Mouse (Mus musculus) heart, adult 9 months (tissue): ENCODE measurements around the gene E4f1.

Experiments used
- DNase-seq, 2 experiments: peaks; one replicate each; pipeline ENCODE4 v3.0.0; 2022; ENCODE audit warnings: low spot score in 2 of 2

Gene E4f1

DNA sequence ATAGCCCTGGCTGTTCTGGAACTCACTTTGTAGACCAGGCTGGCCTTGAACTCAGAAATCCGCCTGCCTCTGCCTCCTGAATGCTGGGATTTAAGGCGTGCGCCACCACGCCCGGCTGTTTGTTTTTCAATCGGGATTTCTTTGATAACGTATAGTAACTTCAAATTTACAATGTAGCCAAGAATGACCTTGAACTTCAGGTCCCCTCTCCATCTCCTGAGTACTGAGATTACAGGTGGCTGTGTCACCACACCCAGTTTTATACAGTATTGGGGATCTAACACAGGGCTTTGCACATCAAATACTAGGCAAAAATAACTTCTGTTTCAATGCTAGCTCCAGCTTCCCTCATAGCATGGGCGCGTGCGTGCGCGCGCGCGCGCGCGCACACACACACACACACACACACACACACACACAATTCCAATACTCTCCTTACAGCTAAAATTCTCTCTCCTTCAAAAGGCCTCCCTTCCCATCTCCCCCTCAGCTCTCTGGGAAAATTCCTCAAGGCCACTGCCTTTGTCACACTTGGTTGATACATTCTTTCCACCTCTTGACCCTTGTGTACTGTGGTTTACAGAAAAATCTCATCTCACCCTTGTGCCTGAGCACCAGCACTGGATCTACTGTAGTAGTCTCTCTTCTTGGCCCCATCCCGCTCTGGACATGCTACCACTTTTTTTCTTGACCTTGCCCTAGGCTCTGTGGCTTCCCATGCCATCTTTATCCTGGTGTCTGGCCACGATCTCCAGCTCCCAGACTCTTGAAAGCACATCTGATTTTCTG, 11.1 kb upstream of the E4f1 start:
- DNase-seq, result no peak

DNA sequence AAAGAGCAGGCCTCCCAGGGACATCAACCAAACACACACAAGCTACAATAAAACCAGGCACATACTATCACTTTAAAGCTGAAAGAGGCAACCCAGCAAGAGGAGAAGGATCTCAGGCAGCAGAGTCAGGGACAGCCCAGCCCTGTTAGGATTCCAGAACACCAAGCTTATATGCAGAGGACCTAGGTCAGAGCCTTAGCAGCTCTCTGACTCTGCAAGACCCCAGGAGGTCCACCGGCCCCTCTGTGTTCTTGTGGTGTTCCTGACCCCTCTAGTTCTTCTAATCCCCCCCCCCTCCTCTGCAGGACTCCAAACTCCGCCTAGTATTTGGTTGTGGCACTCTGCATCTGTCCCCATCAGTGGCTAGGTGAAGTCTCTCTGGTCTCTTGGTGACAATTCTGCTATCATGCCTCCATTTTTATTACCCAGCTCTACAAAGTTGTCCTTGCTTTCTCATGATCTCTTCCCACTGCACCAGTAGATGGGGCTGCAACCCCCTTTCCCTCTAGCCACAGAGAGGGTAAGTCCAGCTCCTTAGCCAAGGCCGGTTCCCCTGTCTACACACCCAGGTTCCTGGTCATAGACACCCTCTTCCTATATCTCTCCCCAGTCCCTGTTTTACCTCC, 10.2 kb upstream of the E4f1 start:
- no peak for DNase-seq

DNA sequence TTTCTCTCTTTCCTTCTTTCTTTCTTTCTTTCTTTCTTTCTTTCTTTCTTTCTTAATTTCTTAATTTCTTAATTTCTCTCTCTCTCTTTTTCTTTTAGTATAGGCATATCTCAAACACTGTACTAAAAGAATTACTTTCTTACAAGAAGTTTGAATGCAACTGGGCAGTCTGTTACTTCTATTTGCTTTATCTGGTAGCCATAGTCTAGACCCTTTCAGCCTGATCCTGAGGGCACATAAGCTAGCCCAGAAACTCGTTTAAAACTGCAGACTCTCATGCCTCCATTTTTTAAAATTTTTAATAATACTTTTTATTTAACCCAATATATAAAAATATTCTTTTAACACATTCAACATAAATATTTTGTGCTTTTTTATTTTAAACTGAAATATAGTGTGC, 9.3 kb upstream of the E4f1 start:
- no peak for DNase-seq

DNA sequence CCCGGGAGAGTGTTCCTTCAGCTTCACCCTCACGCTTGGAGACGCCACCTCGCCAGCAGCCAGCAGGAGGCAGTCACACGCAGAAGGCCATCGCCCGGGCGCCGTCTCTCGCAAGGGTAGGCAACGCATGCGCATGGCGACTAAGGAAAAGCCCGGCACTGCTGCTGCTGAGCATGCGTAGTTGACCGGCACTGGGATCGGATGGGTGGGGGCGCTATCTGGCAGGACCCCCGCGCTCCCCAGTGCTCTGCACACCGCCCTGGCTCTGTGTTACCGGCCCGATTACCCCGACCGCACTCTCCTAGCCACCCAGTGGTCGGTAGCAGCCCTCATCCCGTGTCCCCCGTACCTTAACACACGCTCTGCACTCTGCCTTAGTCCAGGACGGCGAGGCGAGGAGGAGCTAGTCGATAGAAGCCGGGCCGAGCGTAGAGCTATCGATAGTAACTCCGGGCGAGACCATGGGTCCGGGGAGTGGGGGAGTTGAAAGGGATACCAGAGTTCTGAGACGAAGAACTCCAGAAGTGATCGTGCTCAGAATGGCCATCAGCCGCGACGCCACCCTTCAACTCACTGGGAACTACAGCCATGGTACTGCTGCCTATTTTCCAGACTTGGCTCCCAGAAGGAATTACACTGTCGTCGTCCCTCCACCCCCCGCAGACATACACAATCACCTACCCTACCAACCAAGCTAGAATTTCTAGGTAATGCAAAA, 8.7 kb upstream of the E4f1 start, which contains the start of gene Mlst8:
Mlst8 (minus strand) TSS at position 416 of the 718 bp plus-strand sequence.
- DNase-seq, result peak; percentile 97 to 98

DNA sequence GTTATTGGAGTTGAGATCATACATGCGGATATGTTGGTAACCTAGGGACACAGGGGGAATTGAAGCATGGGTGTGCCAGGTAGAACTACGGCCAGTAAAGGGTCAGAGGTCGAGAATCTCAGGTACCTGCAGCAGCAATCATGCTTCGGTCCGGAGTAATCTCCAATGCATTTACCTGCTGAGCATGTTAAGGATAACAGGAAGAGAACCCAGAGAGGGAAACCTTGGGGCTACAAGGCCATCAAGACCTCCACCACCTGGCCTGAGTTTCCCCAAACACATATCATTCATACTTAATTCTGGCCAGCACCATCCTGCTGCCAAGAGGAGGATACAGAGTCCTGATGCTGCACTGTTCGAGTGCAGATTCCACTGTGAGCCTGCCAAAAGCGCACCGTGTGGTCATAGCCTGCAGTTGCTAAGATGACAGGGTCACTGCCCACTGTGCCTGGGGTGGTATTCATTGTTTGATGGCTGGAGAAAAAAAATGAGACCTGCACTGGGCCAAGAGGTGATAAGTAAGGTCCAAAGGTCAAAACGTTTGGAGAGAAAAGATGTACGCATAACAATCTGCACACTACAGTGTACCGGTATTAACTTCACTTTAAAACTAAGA, 8.0 kb upstream of the E4f1 start:
- no peak for DNase-seq

DNA sequence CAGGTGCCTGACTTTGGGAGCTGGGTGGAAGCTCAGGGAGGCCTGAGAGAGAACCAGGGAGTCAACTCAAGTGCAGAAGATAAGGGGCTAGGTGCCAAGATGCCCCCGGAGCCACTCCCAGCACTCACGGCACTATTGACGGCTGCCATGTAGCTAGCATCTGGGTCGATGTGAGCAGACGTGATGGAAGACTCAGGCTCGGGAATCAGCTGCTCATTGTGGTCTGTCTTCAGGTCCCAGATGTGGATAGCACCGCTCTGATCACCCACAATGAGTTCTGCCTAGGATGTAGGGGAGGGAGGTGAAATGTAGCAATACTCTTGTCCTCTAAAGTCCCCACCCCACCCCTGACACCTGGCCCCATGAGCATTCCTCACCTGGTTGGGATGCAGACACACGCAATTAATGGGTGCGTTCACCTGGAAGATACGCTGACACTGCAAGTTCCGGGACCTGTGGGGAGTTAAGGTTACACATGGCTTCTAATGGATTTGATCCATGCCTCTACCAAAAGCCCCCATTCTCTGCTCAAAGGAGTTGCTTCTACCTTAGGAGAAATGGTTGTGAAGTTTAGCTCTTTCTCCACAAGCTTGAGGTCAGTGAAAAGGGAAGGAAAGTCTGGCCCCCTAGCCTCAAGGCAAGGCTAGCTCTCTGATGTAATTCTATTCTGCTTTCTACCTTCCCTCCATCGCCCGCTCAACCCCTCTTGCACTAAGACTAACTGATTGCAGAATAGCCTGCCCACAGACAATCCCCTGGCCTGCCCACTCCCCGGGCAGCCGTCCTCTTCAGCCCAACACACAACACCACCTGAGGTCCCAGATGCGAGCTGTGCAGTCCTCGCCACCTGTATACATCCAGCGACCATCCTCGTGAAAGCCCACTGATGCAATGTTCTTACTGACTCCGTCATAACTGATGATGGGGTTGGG, 7.2 kb upstream of the E4f1 start:
- no peak for DNase-seq

DNA sequence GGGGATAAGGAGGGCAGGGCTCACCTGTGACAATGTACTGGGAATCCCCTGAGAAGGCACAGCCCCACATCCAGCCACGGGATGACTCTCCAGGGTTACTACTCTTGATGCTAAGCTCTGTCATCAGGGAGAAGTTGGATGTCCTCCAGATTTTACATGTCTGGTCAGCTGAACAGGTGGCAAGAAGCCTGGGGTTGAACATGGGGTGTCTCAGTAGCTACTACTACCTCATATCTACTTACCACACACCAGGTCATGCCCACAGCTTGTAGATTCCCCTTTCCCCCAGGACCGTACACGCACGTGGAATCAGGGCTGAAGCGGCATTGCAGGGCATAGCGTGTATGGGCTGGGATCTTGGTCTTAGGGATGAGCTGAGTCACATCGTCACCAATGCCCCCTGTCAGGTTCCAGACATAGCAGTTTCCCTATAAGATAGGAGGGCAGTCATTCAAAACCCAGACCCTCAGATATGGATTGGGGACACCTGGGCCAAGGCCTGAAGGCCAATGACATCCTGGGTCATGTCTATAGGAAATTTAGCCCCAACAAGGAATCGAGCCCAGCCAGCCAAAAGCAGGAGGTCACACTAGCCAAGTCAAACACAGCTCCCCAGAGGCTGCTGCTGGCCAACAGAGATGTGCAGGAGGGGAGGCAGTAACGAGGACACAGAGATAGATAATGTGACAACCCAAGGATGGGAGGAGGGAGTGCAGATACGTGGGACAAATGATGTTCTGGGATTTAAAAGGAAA, 6.1 kb upstream of the E4f1 start:
- no peak for DNase-seq

DNA sequence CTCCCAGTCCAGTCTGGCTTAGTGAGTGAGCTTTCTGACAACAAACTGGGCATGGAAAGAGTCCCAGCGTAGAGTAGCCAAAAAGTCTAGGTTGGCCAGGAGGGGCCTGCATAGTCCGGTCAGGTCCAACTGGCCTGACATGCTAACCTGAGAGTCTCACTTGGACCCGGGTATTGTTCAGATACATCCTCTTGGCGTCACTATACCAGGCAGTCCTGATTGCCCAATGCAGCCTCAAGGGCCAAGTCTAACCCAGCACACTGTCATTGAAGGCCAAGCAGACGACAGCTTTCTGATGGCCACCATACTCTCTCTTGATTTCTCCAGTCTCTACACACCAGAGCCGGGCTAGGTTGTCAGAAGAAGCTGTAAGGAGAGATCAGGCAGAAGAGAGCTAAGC, 5.5 kb upstream of the E4f1 start:
- DNase-seq, result no peak

DNA sequence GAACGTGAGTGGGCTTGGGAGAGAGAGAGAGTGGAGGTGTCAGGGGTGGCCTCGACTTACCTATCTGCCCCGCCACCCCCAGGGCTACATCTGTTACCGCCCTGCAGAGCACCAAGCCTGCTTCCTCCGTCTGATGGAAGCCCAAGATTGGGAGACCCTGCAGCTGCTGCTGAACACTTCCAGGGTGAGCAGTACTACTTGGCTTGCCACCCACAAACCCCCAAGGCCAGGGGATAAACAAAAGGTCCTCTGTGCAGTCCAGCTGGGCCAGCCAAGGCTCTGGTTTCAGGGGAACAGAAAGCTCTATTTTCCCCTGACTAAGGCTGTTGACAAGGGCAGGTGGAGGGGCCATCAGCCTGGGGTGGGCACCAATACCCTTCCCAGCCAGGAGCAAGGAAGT, 4.4 kb upstream of the E4f1 start:
- DNase-seq, result no peak

DNA sequence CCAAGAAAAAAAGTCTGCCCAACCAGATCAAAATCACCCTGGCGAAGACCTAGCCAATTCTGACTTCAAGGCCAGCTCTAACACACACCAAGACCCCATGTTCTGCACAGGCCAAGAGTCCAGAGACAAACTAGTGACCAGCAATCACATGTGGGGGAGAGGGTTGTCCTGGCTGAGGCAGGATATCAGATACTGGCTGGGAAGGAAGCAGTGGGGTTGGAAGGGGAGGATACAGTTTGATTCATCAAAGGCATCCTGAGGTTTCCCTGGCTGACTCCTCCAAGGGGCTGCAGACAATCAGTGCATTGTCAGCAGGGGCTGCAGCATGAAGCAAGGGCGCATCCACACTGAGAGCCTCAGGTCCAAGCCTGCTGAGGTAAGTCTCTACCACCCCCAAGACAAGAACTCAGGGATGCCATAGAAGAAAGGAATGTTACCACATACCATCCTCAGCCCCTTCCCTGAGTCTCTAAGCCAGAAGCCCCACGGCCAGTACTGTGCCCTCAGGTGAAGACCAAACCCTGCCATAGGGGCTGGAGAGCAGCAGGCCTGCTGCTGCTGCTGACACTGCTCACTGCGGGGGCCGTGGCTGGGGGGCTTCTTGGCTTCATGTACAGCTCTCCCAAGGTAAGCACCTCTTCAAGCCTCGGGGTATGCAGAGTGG, 3.6 kb upstream of the E4f1 start, which contains the start of gene Bricd5:
Bricd5 (plus strand) TSS at position 273 of the 664 bp plus-strand sequence.
- no peak for DNase-seq

DNA sequence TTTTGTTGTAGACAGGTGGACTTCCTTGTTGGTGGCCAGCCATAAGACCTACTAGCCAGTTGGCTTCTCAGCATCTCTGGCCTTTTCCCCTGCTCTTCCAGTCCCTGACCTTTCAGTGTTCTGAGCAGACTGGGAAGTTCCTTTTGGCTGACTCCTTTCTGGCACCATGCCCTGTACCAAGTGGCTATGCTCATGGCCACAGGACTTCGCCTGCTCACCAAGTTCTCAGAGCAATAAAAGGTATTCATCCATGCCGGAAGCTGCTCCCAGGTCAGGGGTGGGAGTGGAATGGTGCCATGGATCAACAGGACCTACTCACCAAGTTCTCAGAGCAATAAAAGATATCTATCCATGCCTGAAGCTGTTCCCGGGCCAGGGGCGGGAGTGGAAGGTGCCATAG, 2.4 kb upstream of the E4f1 start:
- DNase-seq, result peak; percentile 44 to 53

DNA sequence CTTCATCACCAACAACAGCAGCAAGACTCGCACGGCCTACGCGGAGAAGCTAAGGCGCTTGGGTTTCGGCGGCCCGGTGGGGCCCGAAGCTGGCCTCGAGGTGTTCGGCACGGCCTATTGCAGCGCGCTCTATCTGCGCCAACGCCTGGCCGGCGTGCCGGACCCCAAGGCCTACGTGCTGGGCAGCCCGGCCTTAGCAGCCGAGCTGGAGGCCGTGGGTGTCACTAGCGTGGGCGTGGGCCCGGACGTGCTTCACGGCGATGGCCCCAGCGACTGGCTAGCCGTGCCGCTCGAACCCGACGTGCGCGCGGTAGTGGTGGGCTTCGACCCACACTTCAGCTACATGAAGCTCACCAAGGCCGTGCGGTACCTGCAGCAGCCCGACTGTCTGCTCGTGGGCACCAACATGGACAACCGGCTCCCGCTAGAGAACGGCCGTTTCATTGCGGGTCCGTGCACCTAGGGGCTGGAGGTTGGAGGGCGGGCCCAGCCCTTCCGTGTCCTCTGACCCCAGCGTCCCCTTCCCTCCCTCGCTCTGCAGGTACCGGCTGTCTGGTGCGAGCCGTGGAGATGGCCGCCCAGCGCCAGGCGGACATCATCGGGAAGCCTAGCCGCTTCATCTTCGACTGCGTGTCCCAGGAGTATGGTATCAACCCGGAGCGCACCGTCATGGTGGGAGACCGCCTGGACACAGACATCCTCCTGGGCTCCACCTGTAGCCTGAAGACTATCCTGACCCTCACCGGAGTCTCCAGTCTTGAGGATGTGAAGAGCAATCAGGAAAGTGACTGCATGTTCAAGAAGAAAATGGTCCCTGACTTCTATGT, 801 bp upstream of the E4f1 start:
- DNase-seq, result peak in 1 of 2 experiments; percentile 34

DNA sequence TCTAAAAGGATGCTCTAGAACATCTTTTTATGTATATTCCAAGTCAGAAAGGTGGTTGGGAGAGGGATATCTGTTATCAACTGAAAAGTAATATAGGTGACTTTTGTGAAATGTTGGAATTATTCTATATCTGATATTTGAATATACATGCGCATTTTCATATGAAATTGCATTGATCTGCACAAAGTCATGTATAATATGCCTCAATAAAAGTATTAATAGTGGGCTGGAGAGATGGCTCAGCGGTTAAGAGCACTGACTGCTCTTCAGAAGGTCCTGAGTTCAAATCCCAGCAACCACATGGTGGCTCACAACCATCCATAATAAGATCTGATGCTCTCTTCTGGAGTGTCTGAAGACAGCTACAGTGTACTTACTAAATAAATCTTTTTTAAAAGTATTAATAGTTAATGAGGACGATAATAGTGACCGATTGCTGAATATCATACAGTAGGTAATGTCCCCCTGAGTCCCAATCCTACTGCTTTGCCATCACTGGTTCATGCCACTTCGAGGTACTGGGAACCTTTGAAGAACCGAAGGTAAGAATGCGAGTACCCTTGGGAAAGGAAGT, 690 bp downstream of the E4f1 start:
- DNase-seq, result no peak

DNA sequence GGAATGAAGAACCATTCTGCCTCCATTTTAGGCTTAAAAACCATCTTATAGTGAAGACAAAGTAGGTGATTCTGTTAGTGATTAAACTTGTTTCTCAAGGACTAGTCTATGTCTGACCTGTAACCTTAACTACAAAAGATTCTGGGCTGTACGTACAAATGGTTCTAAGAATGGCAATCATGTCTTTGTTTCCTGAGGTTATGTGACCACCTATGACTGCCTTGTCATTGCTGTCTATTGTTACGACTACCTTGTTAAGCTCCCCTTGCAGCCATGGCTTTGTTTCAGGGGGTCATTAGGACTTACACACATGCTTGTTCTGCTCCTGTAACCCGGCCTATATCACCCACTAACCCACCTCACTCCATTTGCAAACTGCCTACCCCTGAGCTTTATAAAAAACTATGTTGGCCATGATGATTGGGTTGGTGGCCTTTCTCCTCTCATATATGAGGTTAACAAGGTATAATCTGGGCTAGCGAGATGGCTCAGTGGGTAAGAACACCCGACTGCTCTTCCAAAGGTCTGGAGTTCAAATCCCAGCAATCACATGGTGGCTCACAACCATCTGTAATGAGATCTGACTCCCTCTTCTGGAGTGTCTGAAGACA, 1.4 kb downstream of the E4f1 start:
- DNase-seq, result no peak

DNA sequence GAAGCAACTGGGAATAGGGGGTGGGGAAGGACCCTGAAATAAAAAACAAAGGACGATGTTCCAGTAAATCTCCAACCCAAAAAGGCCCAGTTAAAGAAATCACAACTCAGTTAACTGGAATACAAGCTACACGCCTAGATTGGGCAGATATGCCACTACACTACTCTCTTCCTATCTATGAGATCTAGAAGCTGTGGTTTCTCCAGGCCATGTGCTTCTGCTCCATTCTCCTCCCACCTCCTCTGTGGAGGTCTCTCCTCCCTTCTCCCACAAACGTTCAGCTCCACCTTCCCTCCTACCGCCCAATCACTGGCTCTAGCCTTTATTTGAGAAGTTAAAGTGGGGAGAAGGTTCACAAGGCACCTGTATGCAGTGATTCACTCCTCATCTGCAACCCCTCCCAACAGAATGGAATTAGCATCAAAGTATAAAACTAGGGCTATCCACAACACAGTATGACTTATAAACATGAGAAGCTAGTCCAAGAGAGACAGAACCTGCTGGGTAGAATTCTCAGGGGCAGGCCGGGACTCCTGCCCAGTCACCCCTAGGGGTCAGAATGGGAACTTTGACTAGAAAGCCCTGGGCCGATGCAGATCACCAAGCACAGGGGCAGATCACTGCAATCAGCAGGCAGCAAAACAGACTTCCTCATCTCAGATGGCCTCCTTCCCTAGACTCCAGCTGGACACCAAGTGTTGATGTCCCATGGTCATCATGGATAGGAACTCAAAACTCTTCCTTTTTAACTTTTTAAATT, 6.6 kb downstream of the E4f1 start:
- DNase-seq, result no peak

DNA sequence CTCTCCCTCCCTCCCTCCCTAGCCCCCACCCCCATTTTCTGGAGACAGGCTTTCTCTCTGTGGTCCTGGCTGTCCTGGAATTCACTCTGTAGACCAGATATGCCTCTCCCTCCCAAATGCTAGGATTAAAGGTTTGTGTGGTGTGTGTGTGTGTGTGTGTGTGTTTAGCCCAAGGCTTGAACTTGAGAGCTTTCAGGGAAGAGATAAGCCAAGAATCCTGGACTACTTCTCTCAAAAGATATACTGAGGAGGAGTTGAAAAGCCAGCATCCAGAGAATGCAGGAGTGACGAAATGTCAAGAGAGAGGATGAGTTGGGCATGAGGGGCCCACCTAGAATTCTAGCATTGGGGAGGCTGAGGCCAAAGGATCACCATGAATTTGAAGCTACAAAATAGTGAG, 7.2 kb downstream of the E4f1 start:
- DNase-seq, result no peak

DNA sequence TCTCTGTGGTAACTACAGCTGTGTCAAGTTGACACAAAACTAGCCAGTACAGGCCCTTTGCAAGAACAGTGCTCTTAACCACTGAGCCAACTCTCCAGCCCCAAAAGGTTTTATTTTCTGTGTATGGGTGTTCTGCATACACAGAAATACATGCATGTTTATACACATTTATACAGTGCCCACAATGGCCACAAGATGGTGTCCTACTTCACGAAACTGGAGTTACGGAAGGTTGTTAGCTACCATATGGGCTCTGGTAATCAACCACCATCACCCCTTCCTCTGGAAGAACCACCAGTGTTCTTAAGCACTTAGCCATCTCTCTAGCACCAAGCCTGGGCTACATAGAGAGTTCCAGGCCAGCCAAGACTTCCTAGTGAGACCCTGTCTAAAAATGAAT, 8.5 kb downstream of the E4f1 start:
- DNase-seq, result no peak
